Mouse (Mus musculus) embryonic facial prominence, embryonic 11.5 days (tissue): Measurements from ENCODE around the gene Phlda3. TPM values are rescaled to one million over a fixed set of nuclear protein-coding genes. Genes with fewer than 3 reads are reported as not detected.

Experiments used
- ATAC-seq: fragments of 200-750 bp; cut with Nextera tagmentation; replicated peaks from 2 replicates; pipeline ENCODE4 v1.8.0; 2017; ENCODE audit warnings: low read depth; ENCODE audit not compliant: insufficient number of reproducible peaks, low FRiP score, low TSS enrichment
- DNase-seq: peaks from one replicate; pipeline ENCODE4 v3.0.0-alpha.2; 2015; ENCODE audit warnings: low spot score
- H3K27ac ChIP-seq: fragments of 300-500 bp; sonication (generic); replicated peaks from 2 replicates; pipeline ENCODE4 v1.5.1; 2014; ENCODE audit warnings: mild to moderate bottlenecking, low read depth, low read length, control low read depth
- H3K27me3 ChIP-seq: fragments of 300-500 bp; sonication (generic); 2 replicates; pipeline ENCODE4 v1.6.1; 2014; ENCODE audit warnings: mild to moderate bottlenecking, low read length, moderate library complexity, mixed read lengths; ENCODE audit not compliant: control insufficient read depth, insufficient read depth
- H3K36me3 ChIP-seq: fragments of 300-500 bp; sonication (generic); replicated peaks from 2 replicates; pipeline ENCODE4 v1.6.1; 2014; ENCODE audit warnings: low read depth, mild to moderate bottlenecking, low read length, moderate library complexity, mixed read lengths; ENCODE audit not compliant: control insufficient read depth, insufficient read depth
- H3K4me1 ChIP-seq: fragments of 300-500 bp; sonication (generic); 2 replicates; pipeline ENCODE4 v1.6.1; 2014; ENCODE audit warnings: low read length, mixed read lengths; ENCODE audit not compliant: control insufficient read depth, insufficient read depth
- H3K4me2 ChIP-seq: fragments of 300-500 bp; sonication (generic); 2 replicates; pipeline ENCODE4 v1.6.1; 2014; ENCODE audit warnings: low read depth, mild to moderate bottlenecking, control low read depth, low read length, moderate library complexity
- H3K4me3 ChIP-seq: fragments of 300-500 bp; sonication (generic); 2 replicates; pipeline ENCODE4 v1.5.1; 2014; ENCODE audit warnings: low read depth, low read length, control low read depth
- H3K9ac ChIP-seq: fragments of 300-500 bp; sonication (generic); replicated peaks from 2 replicates; pipeline ENCODE4 v1.6.1; 2014; ENCODE audit warnings: mild to moderate bottlenecking, control low read depth, low read length
- H3K9me3 ChIP-seq: fragments of 300-500 bp; sonication (generic); replicated peaks from 2 replicates; pipeline ENCODE4 v1.6.1; 2016; ENCODE audit warnings: mild to moderate bottlenecking, low read length, inconsistent platforms, mixed read lengths; ENCODE audit not compliant: control insufficient read depth
- WGBS: fragments of 180-500 bp; shearing (Covaris S2); extraction: QIAGEN DNeasy Blood & Tissue Kit; methylation state at CpG from one replicate; pipeline ENCODE4 v1.1.7; 2014; 5-methylcytosine and 5-hydroxymethylcytosine counted together
- polyA plus RNA-seq: library from polyadenylated mRNA; unstranded; fragments of >200 nt; fragmentation: Nextera tagmentation; extraction: Ambion mirVana; gene quantifications from 2 replicates; pipeline ENCODE4 v1.2.1, GENCODE M21; 2014

Phlda3 gene
- polyA plus RNA-seq, 1 experiment from 2014 or later, result 33.5 TPM

DNA sequence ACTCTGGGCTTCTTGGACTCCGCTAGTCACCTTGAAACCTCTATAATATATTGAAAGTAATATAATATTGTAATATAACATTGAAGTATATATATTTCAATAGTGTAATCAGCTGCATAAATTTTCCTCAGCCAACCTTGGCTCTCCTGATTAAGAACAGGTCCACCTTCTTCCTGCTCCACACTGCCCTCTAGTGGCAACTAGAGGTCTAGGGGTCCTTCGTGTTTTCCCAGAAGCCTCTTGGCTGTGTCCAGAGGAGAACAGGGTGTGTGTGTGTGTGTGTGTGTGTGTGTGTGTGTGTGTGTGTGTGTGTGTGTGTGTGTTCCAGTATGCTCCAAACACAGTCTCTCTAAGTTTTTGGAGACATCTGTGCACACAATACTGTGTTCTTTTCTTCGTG is 21.9 kb downstream of the Phlda3 start:
- Histone ChIP-seq H3K4me2 (no peak overlapping the region), H3K27ac (no peak overlapping the region), H3K9ac (no peak overlapping the region), H3K27me3 (no peaks in the 10 kb centered on the region), H3K4me1 (no peaks in the 10 kb centered on the region), H3K36me3 (no peaks in the 10 kb centered on the region), H3K4me3 (no peak overlapping the region), H3K9me3 (no peaks in the 10 kb centered on the region)
- no peak for ATAC-seq
- 44% methylated on average over 3 of the region's 3 CpGs for WGBS
- peak; percentile 91 for DNase-seq

- WGBS, result 42% methylated on average over 10 of the region's 10 CpGs
- peaks cover 4% of the 10 kb centered on the region for H3K4me1 ChIP-seq
- no peaks in the 10 kb centered on the region for H3K27me3 ChIP-seq
- H3K9ac ChIP-seq, result no peak overlapping the region
- no peaks in the 10 kb centered on the region for H3K36me3 ChIP-seq
- DNase-seq, result no peak
- H3K9me3 ChIP-seq, result no peaks in the 10 kb centered on the region
- no peak for ATAC-seq
- H3K4me2 ChIP-seq, result no peak overlapping the region
- H3K27ac ChIP-seq, result no peak overlapping the region
- H3K4me3 ChIP-seq, result no peak overlapping the region
These were observed 22.8 kb downstream of the Phlda3 start for GRCm38 (mm10) chr1:135788708-135789107.

GRCm38 (mm10) chr1:135789815-135790214 is 23.9 kb downstream of the Phlda3 start:
- Histone ChIP-seq H3K4me3 (no peak overlapping the region), H3K27ac (no peak overlapping the region)
- no peak for ATAC-seq

GRCm38 (mm10) chr1:135792143-135792939 is 26.4 kb downstream of the Phlda3 start:
- Histone ChIP-seq H3K27me3 (no peaks in the 10 kb centered on the region), H3K4me2 (no peak overlapping the region), H3K4me1 (peaks cover 8% of the 10 kb centered on the region), H3K36me3 (no peaks in the 10 kb centered on the region), H3K27ac (no peak overlapping the region), H3K4me3 (no peak overlapping the region), H3K9ac (no peak overlapping the region), H3K9me3 (no peaks in the 10 kb centered on the region)
- WGBS, result 58% methylated on average over 13 of the region's 13 CpGs
- DNase-seq (no peak), ATAC-seq (no peak)

More at GRCm38 (mm10) chr1:135789815-135790214, 23.9 kb downstream of the Phlda3 start:
- WGBS, result 10% methylated on average over 5 of the region's 5 CpGs
- no peak overlapping the region for H3K4me2 ChIP-seq
- H3K36me3 ChIP-seq, result no peaks in the 10 kb centered on the region
- no peaks in the 10 kb centered on the region for H3K9me3 ChIP-seq
- peak; percentile 79 for DNase-seq
- H3K27me3 ChIP-seq, result no peaks in the 10 kb centered on the region
- no peak overlapping the region for H3K9ac ChIP-seq
- H3K4me1 ChIP-seq, result peaks cover 8% of the 10 kb centered on the region

DNA sequence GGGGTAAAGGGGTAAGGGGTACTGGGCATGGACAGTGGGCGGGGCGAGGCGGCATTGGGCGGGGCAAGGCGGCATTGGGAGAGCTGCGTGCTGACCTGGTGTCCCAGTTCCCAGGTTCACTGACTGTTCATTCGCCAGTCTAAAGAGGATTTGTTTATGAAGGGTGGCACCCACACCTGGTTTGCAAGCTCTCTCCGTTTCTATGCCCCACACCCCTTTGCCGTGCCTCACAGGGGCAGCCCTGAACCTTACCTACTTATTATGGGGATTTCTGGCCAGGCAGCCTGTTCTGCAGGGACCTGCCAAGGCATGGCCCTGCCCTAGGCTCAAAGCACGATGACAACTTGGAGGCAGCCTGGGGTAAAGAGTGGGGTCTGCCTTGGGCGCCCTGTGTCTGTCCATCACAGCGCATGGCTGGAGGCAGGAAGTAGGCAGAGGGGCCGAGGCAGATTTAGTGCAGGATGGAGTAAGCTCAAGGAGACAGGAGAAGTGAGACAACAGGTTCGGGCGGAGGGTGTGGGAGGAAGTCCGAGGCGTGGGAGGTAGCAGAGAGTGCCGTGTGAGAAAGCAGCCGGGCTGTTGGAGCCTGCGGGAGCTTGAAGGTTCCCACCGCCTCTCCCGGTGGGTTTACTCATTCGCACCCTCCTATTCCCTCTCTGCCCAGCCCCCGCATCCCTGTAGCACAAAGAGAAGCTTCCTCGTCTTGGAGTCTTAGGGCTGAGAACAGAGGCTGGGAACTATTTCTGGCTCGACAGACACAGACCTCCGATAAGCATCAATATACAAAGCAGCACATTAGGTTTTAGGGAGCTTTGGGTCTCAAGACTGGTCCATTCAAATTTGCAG is 27.7 kb downstream of the Phlda3 start:
- WGBS, result 8% methylated on average over 27 of the region's 27 CpGs
- Histone ChIP-seq H3K4me1 (peaks cover 8% of the 10 kb centered on the region), H3K9me3 (no peaks in the 10 kb centered on the region), H3K4me2 (peak overlapping the region; percentile 29), H3K4me3 (no peak overlapping the region), H3K27ac (no peak overlapping the region; the same call in 1 of the 2 replicates), H3K36me3 (no peaks in the 10 kb centered on the region), H3K27me3 (no peaks in the 10 kb centered on the region), H3K9ac (peak overlapping the region; percentile 41)
- peak; percentile 27 for DNase-seq
- ATAC-seq, result peak; percentile 25; the same call in 1 of the 2 replicates

GRCm38 (mm10) chr1:135794216-135795134 is 28.6 kb downstream of the Phlda3 start:
- peak; percentile 58 for DNase-seq
- 35% methylated on average over 20 of the region's 20 CpGs for WGBS
- peaks cover 8% of the 10 kb centered on the region for H3K4me1 ChIP-seq
- ATAC-seq, result peak; percentile 72
- H3K4me3 ChIP-seq, result no peak overlapping the region
- H3K27ac ChIP-seq, result no peak overlapping the region
- no peaks in the 10 kb centered on the region for H3K27me3 ChIP-seq
- H3K9ac ChIP-seq, result no peak overlapping the region
- 0 out of 2 replicates have a peak overlapping the region, but pooled peaks have one; percentile 8 for H3K4me2 ChIP-seq
- no peaks in the 10 kb centered on the region for H3K9me3 ChIP-seq
- no peaks in the 10 kb centered on the region for H3K36me3 ChIP-seq

GRCm38 (mm10) chr1:135798492-135798891 is 32.6 kb downstream of the Phlda3 start:
- H3K4me1 ChIP-seq, result peaks cover 6% of the 10 kb centered on the region
- H3K27me3 ChIP-seq, result no peaks in the 10 kb centered on the region
- H3K27ac ChIP-seq, result no peak overlapping the region
- ATAC-seq (no peak), DNase-seq (no peak)
- H3K9me3 ChIP-seq, result no peaks in the 10 kb centered on the region
- no peak overlapping the region for H3K4me2 ChIP-seq
- H3K4me3 ChIP-seq, result no peak overlapping the region
- H3K9ac ChIP-seq, result no peak overlapping the region
- 81% methylated on average over 1 of the region's 1 CpGs for WGBS
- H3K36me3 ChIP-seq, result no peaks in the 10 kb centered on the region
